Mouse (Mus musculus) testis, postnatal 14 days (tissue): ENCODE measurements around the gene Lcn12.
A peak's percentile ranks its signal among the peaks of the same experiment; 100 is the strongest.

ENCODE experiments used
- DNase-seq: peaks from one replicate; pipeline ENCODE4 v3.0.0; 2021; ENCODE audit warnings: low spot score

The Lcn12 gene

GRCm38 (mm10) chr2:25493476-25493961, at the start of gene Lcn12:
Lcn12 (minus strand) TSS chr2:25493911.
- DNase-seq: no peak

DNA sequence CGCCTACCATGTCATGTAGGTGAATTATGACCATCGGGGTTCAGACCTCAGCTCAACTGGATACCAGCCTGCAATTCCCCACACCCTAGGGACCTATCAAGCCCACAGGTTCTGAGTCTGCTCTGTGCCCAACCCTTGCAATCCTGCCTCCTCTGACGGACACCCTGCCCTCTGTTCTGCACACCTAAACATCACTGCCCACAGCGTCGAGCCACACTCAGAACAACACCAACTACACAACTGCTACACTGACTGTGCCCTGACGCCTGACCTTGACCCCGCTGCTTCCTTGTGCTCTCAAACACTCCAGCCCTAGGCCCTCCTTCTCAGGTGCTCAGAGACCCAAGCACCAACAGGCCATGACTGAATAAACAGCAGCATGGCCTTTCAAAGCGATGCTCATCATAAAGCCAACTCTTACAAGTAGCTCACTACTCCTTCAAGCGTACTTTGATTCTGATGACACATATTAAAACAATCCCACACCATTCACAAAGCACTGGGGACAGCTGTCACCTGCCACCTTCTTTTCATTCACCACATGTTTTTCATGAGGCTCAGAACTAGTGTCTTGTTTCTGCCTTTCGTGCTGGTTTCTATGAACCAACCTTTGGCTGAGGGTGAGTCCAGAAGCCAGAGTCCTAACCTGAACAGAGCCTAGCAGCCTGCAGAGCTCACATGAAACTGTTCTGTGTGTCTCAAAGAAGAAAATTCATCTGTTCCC, 48.1 kb upstream of the Lcn12 start:
- DNase-seq: no peak

GRCm38 (mm10) chr2:25540541-25540948, 46.8 kb upstream of the Lcn12 start:
- no peak for DNase-seq

DNA sequence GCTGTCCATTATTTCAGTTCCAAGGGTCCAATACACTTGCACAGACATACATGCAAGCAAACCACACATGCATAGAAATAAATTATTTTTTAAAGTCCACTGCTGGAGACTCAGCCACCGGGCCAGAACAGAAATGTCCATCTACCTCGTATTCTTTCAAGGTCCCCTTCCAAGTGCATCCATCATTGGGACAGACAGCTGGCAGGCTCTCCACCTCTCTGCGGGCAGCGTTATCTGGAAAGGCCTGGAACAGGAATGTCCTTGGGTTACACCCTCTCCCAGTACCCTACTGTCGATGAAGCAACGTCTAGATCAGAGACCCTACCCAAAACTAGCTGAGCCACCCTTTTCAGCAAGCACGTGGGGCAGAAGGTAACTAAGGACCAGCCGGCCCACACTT, 42.8 kb upstream of the Lcn12 start:
- no peak for DNase-seq

- DNase-seq: no peak
Observed at GRCm38 (mm10) chr2:25534866-25535182, 41.1 kb upstream of the Lcn12 start.

DNA sequence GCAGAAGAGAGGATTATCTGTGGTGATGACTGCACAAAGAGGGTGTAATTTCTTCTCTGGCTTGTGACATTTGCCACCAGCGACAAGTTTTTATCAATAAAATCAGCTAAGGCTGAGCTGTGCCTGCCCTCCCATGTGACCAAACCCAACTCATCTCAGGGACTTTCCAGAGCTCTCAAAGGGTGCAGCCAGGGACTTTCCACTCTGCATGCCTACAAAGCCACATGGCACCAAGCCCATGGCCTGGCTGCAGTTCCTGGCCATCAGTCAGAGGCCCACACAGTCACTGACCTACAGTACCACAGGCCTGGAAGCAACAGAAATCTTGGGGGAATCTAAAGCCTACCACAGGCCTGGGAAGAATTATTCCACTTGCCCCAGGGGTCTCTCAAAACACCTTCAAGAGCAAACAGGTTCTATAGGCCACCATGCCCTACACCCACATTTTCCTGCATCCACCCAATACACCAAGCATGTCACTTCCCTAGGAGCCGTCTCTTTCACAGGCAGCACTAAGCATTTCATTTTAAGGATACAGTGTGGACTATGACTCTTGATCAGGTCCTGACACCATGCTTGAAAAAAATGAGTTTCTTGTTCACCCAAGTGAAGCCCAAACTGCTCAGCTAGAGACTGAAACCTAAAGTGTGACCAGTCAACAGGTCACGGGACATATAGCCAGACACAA, 40.6 kb upstream of the Lcn12 start:
- peak; percentile 33 for DNase-seq

GRCm38 (mm10) chr2:25533707-25534106, 40.0 kb upstream of the Lcn12 start:
- no peak for DNase-seq

- DNase-seq: no peak
Observed at GRCm38 (mm10) chr2:25526510-25527302, 33.0 kb upstream of the Lcn12 start.

- no peak for DNase-seq
Observed at GRCm38 (mm10) chr2:25509912-25510311, 16.2 kb upstream of the Lcn12 start.

- no peak for DNase-seq
Observed at GRCm38 (mm10) chr2:25506964-25507363, 13.3 kb upstream of the Lcn12 start.

DNA sequence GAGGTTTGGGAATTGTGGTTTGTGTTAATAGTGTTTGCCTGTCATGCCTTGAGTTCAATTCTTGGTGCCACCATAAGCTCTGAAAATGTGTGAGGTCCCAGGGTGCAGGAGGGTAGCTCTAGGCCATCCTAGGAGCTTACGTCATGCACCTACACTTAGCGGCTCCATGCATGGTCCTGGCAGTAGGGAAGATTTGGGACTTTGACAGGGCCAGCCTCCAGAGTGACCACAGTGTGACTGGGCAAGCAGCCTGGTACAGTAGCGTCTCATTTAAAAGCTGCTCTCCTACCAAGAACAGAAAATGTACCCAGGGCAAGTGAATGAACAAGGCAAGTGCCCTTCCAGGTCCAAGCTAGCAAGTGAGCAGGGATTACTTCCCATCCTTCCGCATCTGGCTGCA, 12.1 kb upstream of the Lcn12 start:
- DNase-seq: no peak

GRCm38 (mm10) chr2:25505000-25505399, 11.3 kb upstream of the Lcn12 start:
- DNase-seq: no peak

DNA sequence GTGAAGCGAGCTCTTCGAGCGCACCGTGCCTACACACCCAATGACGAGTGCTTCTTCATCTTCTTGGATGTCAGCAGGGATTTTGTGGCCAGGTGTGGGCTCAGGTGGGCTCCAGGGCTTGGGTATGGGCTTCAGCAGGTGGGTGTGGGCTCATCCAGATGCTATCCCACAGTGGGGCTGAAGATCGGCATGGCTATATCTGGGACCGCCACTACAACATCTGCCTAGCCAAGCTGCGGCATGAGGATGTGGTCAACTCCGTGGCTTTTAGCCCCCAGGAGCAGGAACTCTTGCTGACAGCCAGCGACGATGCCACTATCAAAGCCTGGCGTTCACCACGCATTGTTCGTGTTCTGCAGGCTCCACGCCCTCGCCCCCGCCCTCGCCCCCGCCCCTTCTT, 10.8 kb upstream of the Lcn12 start:
- DNase-seq: no peak

DNA sequence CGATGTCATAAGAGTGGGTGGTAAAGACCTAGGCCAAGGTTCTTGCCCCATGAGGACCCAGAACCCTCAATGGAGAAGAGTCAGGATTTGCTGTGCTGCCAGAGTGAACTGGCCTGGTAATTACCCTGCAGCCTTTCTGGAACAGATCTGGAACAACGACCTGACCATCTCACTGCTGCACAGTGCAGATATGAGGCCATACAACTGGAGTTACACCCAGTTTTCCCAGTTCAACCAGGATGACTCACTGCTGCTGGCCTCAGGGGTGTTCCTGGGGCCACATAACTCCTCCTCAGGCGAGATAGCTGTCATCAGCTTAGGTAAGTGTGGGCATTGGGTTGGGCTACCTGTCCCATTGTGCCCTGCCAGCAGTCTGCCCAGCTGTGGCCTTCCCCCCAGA, 9.0 kb upstream of the Lcn12 start:
- no peak for DNase-seq

DNA sequence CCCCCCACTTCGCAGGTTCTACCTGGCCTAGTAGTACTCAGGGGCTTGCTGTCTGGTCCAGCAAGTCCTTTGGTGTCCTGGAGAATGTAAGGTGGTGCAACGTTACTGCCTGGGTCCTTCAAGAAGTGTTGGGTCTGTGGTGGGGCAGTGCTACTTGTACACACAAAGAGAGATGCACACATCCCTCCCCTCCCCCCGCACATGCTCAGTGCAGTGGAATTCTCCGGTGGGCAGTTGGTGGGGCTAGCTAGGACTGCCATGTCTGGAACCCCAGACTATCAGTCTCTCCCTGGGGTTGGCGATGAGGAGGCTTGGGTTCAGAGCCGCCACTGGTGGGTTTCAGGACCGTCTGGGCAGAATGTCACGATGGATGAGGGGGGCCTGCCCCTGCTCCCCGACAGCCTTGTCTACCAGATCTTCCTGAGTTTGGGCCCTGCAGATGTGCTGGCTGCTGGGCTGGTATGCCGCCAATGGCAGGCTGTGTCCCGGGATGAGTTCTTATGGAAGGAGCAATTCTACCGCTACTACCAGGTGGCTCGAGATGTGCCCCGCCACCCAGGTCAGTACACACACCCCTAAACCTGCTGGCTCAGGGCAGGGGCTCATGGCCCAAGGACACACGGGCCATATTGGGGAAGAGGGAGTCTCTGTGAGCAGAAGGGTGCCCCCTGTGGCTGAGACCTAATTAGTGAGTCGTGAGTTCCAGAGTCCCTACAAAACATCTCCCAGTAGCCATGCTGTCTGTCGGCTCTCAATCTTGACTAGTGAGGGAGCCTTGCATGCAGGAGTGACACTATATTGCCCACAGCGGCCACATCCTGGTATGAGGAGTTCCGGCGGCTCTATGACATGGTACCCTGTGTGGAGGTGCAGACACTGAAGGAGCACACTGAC, 8.1 kb upstream of the Lcn12 start, which contains the start of gene C8g:
C8g (minus strand) TSS at position 127 of the 894 bp plus-strand sequence.
- no peak for DNase-seq

DNA sequence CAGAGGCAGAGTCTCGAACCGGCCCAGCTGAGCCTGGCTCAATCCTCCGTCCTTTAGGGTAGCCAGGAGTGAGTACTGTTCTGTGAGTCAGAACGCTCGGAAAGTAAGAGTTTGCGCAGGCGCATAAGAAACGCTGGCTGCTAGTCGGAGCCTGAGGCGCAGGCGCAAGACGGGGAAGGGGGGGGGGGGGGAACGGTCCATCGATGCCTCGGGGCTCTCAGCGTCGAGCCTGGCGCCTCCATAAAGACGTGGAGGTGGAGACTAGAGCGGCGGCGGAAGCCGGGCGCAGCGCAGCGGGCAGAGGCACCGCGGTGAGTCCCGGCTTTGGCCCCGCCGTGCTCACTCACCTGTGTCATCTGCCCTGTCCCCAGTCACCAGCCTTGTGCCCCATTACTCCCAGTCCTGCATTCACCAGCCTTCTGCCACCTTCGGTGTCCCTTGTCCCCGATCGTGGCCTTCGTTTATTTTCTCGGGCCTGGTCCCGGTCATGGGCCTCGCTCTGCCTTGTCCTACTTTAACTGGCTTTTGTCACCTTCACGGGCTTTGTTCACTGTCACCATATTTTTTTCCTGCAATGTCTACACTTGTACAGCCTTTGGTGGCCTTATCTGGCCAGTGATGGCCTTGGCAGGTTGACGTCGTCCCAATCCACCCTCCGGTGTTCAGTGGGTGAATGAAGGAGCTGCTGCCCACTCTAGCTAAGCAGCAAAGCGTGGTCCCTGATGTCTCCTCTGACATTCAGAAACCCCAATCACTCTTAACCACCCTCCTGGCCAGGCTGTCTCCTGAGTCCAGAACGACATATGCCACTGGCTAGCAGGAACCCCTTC, 7.1 kb upstream of the Lcn12 start, which contains the start of gene Fbxw5:
Fbxw5 (plus strand) TSS at position 175 of the 830 bp plus-strand sequence.
- DNase-seq: peak; percentile 88

DNA sequence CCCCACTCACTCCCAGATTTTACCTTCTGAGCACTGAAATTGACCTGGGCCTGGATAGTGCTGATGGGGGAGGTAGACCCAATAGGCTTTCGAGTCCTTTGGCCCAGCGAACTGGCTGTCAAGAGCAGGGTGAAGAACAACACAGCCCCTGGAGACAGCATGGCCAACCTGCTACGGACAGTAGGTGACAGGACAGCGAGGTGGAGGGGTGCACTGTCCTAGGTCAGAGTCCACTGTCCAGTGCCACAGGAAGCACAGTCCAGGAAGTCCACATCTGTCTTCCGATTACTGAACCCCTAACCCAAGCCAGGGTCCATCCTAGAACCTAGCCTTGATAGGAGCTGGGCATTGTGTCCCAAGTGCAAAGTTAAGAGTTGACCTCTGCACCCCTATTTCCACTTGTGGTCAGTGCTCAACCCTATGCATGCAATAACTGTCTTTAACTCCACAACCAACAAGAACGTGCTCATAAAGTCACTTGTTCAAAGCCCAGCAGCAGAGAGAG, 6.4 kb upstream of the Lcn12 start:
- no peak for DNase-seq

DNA sequence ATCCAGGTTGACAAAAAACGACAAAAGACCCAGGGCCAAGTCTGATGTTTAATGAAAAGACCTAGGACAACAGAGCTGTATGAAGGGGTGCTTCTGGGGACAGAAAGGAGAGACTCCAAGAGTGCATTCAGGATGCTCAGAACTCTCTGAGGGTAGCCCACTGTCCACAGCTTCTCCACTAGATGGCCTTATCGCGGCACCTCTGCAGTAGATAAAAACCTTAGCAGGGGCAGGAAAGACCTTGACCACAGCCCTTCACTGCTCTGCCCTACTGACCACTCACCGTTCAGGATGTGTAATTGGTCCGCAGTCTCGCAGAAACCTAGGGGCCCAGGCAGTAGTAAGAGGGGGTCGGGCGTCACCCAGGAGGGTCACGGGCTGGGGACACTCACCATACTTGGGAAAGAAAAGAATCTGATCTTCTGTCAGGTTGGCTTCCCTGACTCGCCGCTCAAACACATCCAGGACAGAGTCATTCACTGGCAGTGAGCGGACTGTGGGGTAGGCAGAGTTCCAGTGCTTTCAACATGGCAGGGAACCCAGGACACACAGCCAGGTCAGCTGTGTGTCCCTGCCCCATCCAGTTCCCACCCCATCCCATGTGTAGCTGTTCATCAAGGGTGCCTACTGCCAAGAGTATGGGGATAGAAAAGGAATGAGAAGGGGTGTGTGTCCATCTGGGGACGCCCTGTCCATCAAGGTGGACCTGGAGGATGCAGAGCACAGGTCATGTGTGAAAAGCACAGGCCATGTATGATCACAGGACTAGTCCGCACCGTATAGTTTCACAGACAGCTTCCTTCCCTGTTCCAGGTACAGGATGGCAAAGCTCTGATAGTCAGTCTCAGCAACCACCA, 5.1 kb upstream of the Lcn12 start:
- no peak for DNase-seq

DNA sequence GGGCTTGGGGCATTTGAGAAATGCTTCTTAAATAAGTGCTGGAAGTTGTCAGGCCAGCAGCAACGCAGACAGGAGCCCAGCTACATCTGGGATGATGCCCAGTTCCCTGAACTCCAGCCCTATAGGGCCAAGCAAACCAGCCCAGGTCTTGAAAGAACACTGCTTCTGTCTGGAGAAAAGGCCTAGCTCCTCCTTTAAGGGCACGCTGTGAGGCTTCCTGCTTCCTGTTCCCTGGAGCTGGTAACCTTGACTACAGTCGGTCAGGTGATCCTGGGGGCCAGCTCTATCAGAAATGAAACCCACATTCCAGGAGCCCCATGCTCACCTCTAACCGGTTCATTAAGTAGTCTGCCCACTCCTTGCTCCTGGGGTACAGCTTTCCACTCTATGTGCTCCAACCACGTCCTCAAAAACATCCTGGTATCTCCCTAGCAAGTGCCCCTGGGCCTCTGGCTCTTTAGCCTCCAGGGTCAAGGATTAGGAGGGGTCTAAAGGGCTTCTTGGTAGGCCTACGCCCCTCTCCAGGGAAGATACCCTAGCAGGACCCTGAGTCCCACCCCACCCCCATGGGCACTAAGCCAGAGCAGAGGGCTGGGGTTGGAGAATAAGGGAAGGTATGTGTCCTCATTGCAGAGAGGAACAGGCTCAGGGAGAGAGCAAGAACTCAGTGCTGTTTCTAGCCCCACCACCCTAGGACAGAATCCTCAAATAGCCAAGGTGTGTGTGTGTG, 4.3 kb upstream of the Lcn12 start:
- no peak for DNase-seq
